Mouse (Mus musculus) heart, embryonic 14.5 days (tissue): Measurements from ENCODE around the gene Gm20696. TPM values are rescaled to one million over a fixed set of nuclear protein-coding genes. Genes with fewer than 3 reads are reported as not detected.

Source experiments
- ATAC-seq: fragments of 200-750 bp; cut with Nextera tagmentation; 2 replicates; pipeline ENCODE4 v1.8.0; 2017; ENCODE audit warnings: low read depth, moderate TSS enrichment; ENCODE audit not compliant: insufficient number of reproducible peaks, insufficient read depth, low FRiP score
- H3K27ac ChIP-seq, 2 experiments: fragments of 200-500 bp in 1 of 2; fragments of 300-500 bp in 1 of 2; sonication (generic) in 1 of 2; replicated peaks in 1 of 2; 2 replicates each; pipeline ENCODE4 v1.5.1; 2012 to 2014; ENCODE audit warnings: low read depth in 2 of 2, low read length in 2 of 2, control low read depth in 1 of 2, mild to moderate bottlenecking in 1 of 2, mixed read lengths in 1 of 2; ENCODE audit not compliant: control insufficient read depth in 1 of 2, insufficient read depth in 1 of 2
- H3K27me3 ChIP-seq: fragments of 300-500 bp; sonication (generic); 2 replicates; pipeline ENCODE4 v1.6.1; 2014; ENCODE audit warnings: mild to moderate bottlenecking, low read length, control low read depth; ENCODE audit not compliant: control insufficient read depth, insufficient read depth
- H3K36me3 ChIP-seq: fragments of 300-500 bp; sonication (generic); 2 replicates; pipeline ENCODE4 v1.6.1; 2014; ENCODE audit warnings: mild to moderate bottlenecking, control low read depth, low read length, mixed read lengths; ENCODE audit not compliant: control insufficient read depth, insufficient read depth
- H3K4me1 ChIP-seq, 2 experiments: fragments of 200-500 bp in 1 of 2; fragments of 300-500 bp in 1 of 2; sonication (generic) in 1 of 2; 2 replicates each; pipeline ENCODE4 v1.6.1; 2012 to 2014; ENCODE audit warnings: low read length in 2 of 2, control low read depth in 1 of 2, mixed read lengths in 1 of 2; ENCODE audit not compliant: control insufficient read depth in 2 of 2, insufficient read depth in 2 of 2
- H3K4me2 ChIP-seq: fragments of 300-500 bp; sonication (generic); 2 replicates; pipeline ENCODE4 v1.6.1; 2014; ENCODE audit warnings: mild to moderate bottlenecking, low read length
- H3K4me3 ChIP-seq, 2 experiments: fragments of 200-500 bp in 1 of 2; fragments of 300-500 bp in 1 of 2; sonication (generic) in 1 of 2; 2 replicates each; pipeline ENCODE4 v1.5.1; 2012 to 2014; ENCODE audit warnings: low read length in 2 of 2, mild to moderate bottlenecking in 2 of 2, control low read depth in 1 of 2, low read depth in 1 of 2, moderate library complexity in 1 of 2; ENCODE audit not compliant: control insufficient read depth in 1 of 2, insufficient read depth in 1 of 2
- H3K9ac ChIP-seq: fragments of 300-500 bp; sonication (generic); 2 replicates; pipeline ENCODE4 v1.6.1; 2014; ENCODE audit warnings: mild to moderate bottlenecking, low read length
- H3K9me3 ChIP-seq: fragments of 300-500 bp; sonication (generic); 2 replicates; pipeline ENCODE4 v1.6.1; 2016; ENCODE audit warnings: low read length, control low read depth; ENCODE audit not compliant: control insufficient read depth
- WGBS: fragments of 180-500 bp; shearing (Covaris S2); extraction: QIAGEN DNeasy Blood & Tissue Kit; methylation state at CpG from one replicate; pipeline ENCODE4 v1.1.7; 2014; 5-methylcytosine and 5-hydroxymethylcytosine counted together
- polyA plus RNA-seq: library from polyadenylated mRNA; unstranded; fragments of >200 nt; fragmentation: Nextera tagmentation; extraction: Ambion mirVana; gene quantifications from 2 replicates; pipeline ENCODE4 v1.2.1, GENCODE M21; 2014

Gene Gm20696
- polyA plus RNA-seq, 1 experiment from 2014 or later, result 3.9 TPM

- no peak overlapping the region for H3K4me3 ChIP-seq
- 78% methylated on average over 3 of the region's 3 CpGs for WGBS
- H3K36me3 ChIP-seq, result peaks cover 8% of the 10 kb centered on the region
- no peak overlapping the region for H3K9ac ChIP-seq
- no peak overlapping the region for H3K4me2 ChIP-seq
- H3K27ac ChIP-seq, result no peak overlapping the region
- ATAC-seq, result no peak
- no peaks in the 10 kb centered on the region for H3K27me3 ChIP-seq
- H3K9me3 ChIP-seq, result no peaks in the 10 kb centered on the region
- H3K4me1 ChIP-seq, result peaks cover 3 to 13% of the 10 kb centered on the region in 2 experiments; a peak in 3 of 4 replicates
Observed at GRCm38 (mm10) chr6:99500570-99501270, 165.9 kb downstream of the Gm20696 start.

GRCm38 (mm10) chr6:99498082-99498481, 168.5 kb downstream of the Gm20696 start:
- Histone ChIP-seq H3K4me2 (no peak overlapping the region), H3K4me3 (no peak overlapping the region), H3K36me3 (no peaks in the 10 kb centered on the region), H3K27ac (no peak overlapping the region), H3K27me3 (no peaks in the 10 kb centered on the region), H3K4me1 (peaks cover 3 to 14% of the 10 kb centered on the region in 2 experiments), H3K9me3 (no peaks in the 10 kb centered on the region), H3K9ac (no peak overlapping the region; the same call in 1 of the 2 replicates)
- WGBS, result 92% methylated on average over 7 of the region's 7 CpGs
- ATAC-seq, result no peak

GRCm38 (mm10) chr6:99496114-99496513, 170.5 kb downstream of the Gm20696 start:
- ATAC-seq, result no peak
- 62% methylated on average over 5 of the region's 5 CpGs for WGBS
- H3K27me3 ChIP-seq, result no peaks in the 10 kb centered on the region
- no peak overlapping the region for H3K27ac ChIP-seq
- H3K36me3 ChIP-seq, result no peaks in the 10 kb centered on the region
- no peak overlapping the region for H3K4me3 ChIP-seq
- peaks cover 3 to 30% of the 10 kb centered on the region in 2 experiments for H3K4me1 ChIP-seq
- no peak overlapping the region for H3K9ac ChIP-seq
- no peaks in the 10 kb centered on the region for H3K9me3 ChIP-seq
- H3K4me2 ChIP-seq, result no peak overlapping the region

- H3K27ac ChIP-seq, result no peak overlapping the region
- WGBS, result 10% methylated on average over 3 of the region's 3 CpGs
- no peaks in the 10 kb centered on the region for H3K27me3 ChIP-seq
- no peak for ATAC-seq
- no peak overlapping the region for H3K4me3 ChIP-seq
- no peak overlapping the region for H3K9ac ChIP-seq
- no peaks in the 10 kb centered on the region for H3K9me3 ChIP-seq
- peaks cover 6 to 41% of the 10 kb centered on the region in 2 experiments for H3K4me1 ChIP-seq
- no peak overlapping the region for H3K4me2 ChIP-seq
- H3K36me3 ChIP-seq, result no peaks in the 10 kb centered on the region
Observed at GRCm38 (mm10) chr6:99492937-99493336, 173.7 kb downstream of the Gm20696 start.

GRCm38 (mm10) chr6:99491979-99492544, 174.5 kb downstream of the Gm20696 start:
- H3K4me2 ChIP-seq, result no peak overlapping the region
- ATAC-seq, result no peak
- no peak overlapping the region for H3K9ac ChIP-seq
- H3K27me3 ChIP-seq, result no peaks in the 10 kb centered on the region
- no peak overlapping the region for H3K4me3 ChIP-seq
- WGBS, result 69% methylated on average over 6 of the region's 6 CpGs
- H3K27ac ChIP-seq, result no peak overlapping the region
- H3K4me1 ChIP-seq, result peaks cover 6 to 45% of the 10 kb centered on the region in 2 experiments
- no peaks in the 10 kb centered on the region for H3K36me3 ChIP-seq
- no peaks in the 10 kb centered on the region for H3K9me3 ChIP-seq

- no peaks in the 10 kb centered on the region for H3K9me3 ChIP-seq
- WGBS, result 42% methylated on average over 3 of the region's 3 CpGs
- no peak overlapping the region for H3K9ac ChIP-seq
Observed at GRCm38 (mm10) chr6:99491146-99491545, 175.5 kb downstream of the Gm20696 start.

GRCm38 (mm10) chr6:99489900-99490648, 176.5 kb downstream of the Gm20696 start:
- Histone ChIP-seq H3K9ac (no peak overlapping the region), H3K4me3 (no peak overlapping the region), H3K4me2 (no peak overlapping the region), H3K36me3 (0 out of 2 replicates have a peak, but pooled peaks cover 3% of the 10 kb centered on the region), H3K9me3 (no peaks in the 10 kb centered on the region), H3K4me1 (peaks cover 7 to 44% of the 10 kb centered on the region in 2 experiments), H3K27me3 (no peaks in the 10 kb centered on the region), H3K27ac (no peak overlapping the region)
- no peak for ATAC-seq
- WGBS, result 87% methylated on average over 8 of the region's 8 CpGs

More at GRCm38 (mm10) chr6:99491146-99491545, 175.5 kb downstream of the Gm20696 start:
- H3K4me2 ChIP-seq, result no peak overlapping the region
- ATAC-seq, result no peak
- no peak overlapping the region for H3K4me3 ChIP-seq
- H3K27me3 ChIP-seq, result no peaks in the 10 kb centered on the region
- H3K36me3 ChIP-seq, result 0 out of 2 replicates have a peak, but pooled peaks cover 2% of the 10 kb centered on the region
- peaks cover 3 to 38% of the 10 kb centered on the region in 2 experiments for H3K4me1 ChIP-seq
- H3K27ac ChIP-seq, result no peak overlapping the region; a peak in 1 of 4 replicates
